Mouse (Mus musculus): ENCODE measurements at regions not wholly inside any gene's neighbourhood (a gene's known extent, or its start where the extent isn't known, plus 50 kb on each side); places are given as distances from the start of the nearest gene placed in this dataset.
"Not testable (repeated sequence)": the region's sequence is repeated elsewhere in the genome, so short reads cannot be mapped to it uniquely, and the experiment has no call there.

DNA sequence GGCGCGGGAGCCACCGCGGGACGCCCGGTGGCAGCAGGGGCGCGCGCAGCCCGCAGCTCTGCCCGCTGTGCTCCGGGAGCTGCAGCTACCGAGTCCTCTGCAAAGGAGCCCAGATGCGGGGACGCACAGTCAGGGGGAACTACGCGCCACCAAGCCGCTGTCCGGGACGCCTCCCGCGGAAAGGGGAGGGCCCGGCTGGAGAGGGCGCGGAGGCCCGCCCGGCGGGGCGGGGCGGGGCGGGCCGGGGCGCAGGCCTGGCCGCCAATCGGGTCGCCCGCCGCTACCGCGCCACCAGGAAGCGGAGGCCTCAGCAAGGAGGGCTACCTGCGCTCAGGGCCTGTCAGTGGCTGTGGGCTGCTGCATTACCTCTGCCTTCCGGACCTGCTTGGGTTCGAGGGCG lies 1156.9 kb downstream of the Gm10330 start:
- H3K27ac ChIP-seq; H3K9me3 ChIP-seq; H3K4me2 ChIP-seq; ATAC-seq (ENCODE audit: insufficient number of reproducible peaks, insufficient read depth, low FRiP score, low TSS enrichment, low read depth); H3K36me3 ChIP-seq; H3K9ac ChIP-seq (replicated peaks); H3K4me1 ChIP-seq (replicated peaks); H3K27me3 ChIP-seq: not testable (repeated sequence)
- WGBS, result no CpG with 5 or more reads among the region's 45 CpGs
- H3K4me3 ChIP-seq (replicated peaks), result 0 out of 2 replicates have a peak overlapping the region, but pooled peaks have one; percentile 16

Data from limb, embryonic 12.5 days (tissue).